Mouse (Mus musculus) splenic B cell, adult 2 months (primary cell): ENCODE measurements around the gene Terb2.

ENCODE experiments used
- DNase-seq: peaks from one replicate; pipeline ENCODE4 v3.0.0-alpha.2; 2011; ENCODE audit warnings: low read depth, low spot score
- H3K27me3 ChIP-seq: 2 replicates; pipeline ENCODE4 v1.6.1; 2012; ENCODE audit warnings: mild to moderate bottlenecking, low read length, moderate library complexity, mixed read lengths; ENCODE audit not compliant: control insufficient read depth, poor library complexity, insufficient read depth, severe bottlenecking
- H3K36me3 ChIP-seq: 2 replicates; pipeline ENCODE4 v1.6.1; 2012; ENCODE audit warnings: mild to moderate bottlenecking, low read length, moderate library complexity, mixed read lengths; ENCODE audit not compliant: control insufficient read depth, poor library complexity, insufficient read depth, severe bottlenecking

Gene Terb2

GRCm38 (mm10) chr2:122154479-122154878 lies 31.6 kb upstream of the Terb2 start:
- Histone ChIP-seq H3K36me3 (peaks cover 12% of the 10 kb centered on the region), H3K27me3 (no peaks in the 10 kb centered on the region)
- DNase-seq = no peak

- no peak for DNase-seq
- peaks cover 12% of the 10 kb centered on the region for H3K36me3 ChIP-seq
- H3K27me3 ChIP-seq = no peaks in the 10 kb centered on the region
Observed at GRCm38 (mm10) chr2:122155292-122155691, 30.8 kb upstream of the Terb2 start.

DNA sequence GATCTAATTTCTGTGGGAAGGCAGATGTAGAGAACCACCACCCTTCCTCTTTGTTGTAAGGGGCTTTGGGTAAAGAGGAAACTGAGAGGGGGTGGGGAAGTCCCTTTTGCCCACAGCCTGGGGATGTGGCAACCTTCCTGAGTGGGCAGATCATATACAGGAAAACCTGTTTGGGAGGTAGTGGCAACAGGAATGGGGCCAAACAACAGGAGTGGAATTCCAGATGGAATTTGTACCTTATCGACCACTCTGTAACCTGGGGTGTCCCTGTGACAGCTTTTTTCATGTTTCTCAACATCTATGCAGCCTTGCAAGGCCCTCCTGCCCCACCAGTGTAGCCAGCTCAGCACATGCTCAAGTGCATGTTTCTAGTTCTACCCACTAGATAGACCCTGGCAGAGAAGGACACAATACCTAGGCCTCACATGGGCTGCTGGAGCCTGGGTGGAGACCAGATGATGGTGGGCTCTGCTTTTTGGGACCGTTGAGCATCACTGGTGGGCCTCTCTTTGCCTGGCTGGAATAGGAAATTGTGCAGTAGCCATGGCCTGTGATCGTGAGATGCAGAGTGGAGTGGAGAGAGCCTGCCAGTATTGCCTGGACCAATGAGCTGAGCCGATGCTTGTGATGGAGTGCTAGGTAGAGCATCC lies 29.9 kb upstream of the Terb2 start:
- H3K27me3 ChIP-seq = no peaks in the 10 kb centered on the region
- DNase-seq = no peak
- H3K36me3 ChIP-seq = peaks cover 12% of the 10 kb centered on the region

GRCm38 (mm10) chr2:122157561-122157960 lies 28.5 kb upstream of the Terb2 start:
- Histone ChIP-seq H3K27me3 (no peaks in the 10 kb centered on the region), H3K36me3 (peaks cover 9% of the 10 kb centered on the region; the same call in 1 of the 2 replicates)
- no peak for DNase-seq

DNA sequence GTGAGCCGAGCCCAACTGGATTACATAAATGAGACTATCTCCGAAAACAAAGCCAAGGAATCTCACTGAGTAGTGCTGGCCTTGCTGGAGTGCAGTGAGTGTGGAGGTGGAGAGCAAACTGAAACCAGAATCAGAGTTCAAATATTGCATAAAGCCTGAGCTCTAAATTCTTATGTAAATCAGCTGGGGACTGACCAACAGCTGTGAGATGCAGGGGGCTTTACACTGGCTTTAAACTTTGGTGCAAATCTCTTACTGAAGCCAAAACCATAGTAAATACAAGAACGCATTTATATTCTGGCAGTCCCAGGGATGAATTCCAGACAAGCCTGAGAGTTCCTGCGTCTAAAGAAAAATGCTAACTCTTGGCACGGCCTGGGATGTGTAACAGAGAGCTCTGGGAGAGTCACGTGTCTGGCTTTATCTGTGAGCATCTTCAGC lies 27.7 kb upstream of the Terb2 start:
- H3K27me3 ChIP-seq = no peaks in the 10 kb centered on the region
- H3K36me3 ChIP-seq = peaks cover 5% of the 10 kb centered on the region; the same call in 1 of the 2 replicates
- no peak for DNase-seq

GRCm38 (mm10) chr2:122159667-122160066 lies 26.4 kb upstream of the Terb2 start:
- H3K27me3 ChIP-seq = no peaks in the 10 kb centered on the region
- peaks cover 5% of the 10 kb centered on the region; the same call in 1 of the 2 replicates for H3K36me3 ChIP-seq
- no peak for DNase-seq

GRCm38 (mm10) chr2:122160680-122161079 lies 25.4 kb upstream of the Terb2 start, which contains the start of gene Trim69:
TSS of gene Trim69 (plus strand) at chr2:122160700.
- Histone ChIP-seq H3K36me3 (no peaks in the 10 kb centered on the region), H3K27me3 (no peaks in the 10 kb centered on the region)
- peak; percentile 86 for DNase-seq

DNA sequence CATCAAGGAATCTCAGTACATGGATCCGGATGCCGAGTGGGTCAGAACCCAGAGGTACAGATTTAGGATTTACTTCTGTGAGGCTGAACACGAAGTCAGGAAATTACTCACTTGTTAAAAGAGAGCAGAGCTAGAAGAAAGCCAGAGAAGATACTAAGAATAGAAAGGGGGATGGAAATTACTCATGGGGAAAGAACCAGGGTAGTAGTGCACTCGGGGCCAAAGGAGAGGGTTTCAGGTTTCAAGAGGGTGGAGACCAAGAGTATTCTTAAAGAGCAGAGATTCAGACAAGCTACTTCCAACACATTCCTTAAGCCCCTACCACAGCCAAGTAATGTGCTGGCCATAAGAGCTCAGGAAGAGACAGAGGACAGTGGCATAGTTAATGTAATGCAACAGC lies 24.5 kb upstream of the Terb2 start:
- no peaks in the 10 kb centered on the region for H3K27me3 ChIP-seq
- no peak for DNase-seq
- no peaks in the 10 kb centered on the region for H3K36me3 ChIP-seq

DNA sequence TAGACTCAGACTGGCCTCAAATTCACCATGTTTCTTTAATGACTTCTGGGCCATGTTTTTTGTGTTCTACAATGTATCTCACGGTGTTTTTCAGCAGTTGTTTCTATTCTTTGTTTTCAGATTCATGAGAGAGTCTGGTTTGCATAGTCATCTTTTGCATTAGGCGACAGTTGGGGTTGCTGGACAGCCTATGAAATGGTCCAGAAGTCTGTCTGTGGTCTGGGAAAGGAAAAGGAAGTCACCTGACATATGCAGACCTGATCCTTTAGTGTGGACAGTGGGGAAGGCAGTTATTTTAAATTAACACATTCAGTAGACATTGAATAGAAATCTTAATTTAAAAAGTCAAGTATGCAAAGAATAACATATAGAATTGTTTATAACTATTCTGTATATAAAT lies 23.5 kb upstream of the Terb2 start:
- H3K27me3 ChIP-seq = no peaks in the 10 kb centered on the region
- DNase-seq = no peak
- no peaks in the 10 kb centered on the region for H3K36me3 ChIP-seq

DNA sequence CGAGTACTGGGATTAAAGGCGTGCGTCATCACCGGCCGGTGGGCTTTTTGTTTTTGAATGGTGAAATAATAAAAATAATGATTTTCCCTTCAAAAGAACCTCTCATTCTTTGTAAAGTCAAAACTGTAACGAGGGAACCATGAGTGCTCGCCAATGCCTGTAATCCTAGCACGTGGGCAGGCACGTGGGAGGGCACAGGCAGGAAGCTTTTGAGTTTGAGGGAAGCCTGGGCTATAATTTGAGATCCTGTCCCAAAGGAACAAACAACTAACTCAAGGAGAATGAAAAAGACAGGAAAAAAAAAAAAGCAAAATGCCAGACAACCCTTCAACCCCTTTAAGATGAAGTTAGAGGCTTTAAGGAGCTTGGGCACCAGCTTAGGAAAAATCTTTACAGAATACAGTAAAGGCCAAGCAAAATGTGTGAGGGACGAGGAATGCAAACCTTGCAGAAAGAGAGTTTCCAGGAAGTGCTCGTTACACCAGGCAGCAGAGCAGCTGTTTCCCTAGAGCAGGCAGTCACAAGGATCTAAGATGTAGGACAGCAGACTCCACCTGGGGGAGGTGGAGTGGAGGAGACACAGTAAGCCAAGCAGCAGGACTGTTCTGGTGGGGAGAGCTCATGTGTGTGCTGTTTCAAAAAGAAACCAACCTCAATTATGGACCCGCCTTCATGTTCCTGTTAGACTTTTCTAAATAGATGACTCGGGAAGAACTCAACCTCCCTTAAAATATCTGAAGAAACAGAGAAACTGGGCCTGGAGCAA lies 22.5 kb upstream of the Terb2 start:
- no peak for DNase-seq
- no peaks in the 10 kb centered on the region for H3K27me3 ChIP-seq

DNA sequence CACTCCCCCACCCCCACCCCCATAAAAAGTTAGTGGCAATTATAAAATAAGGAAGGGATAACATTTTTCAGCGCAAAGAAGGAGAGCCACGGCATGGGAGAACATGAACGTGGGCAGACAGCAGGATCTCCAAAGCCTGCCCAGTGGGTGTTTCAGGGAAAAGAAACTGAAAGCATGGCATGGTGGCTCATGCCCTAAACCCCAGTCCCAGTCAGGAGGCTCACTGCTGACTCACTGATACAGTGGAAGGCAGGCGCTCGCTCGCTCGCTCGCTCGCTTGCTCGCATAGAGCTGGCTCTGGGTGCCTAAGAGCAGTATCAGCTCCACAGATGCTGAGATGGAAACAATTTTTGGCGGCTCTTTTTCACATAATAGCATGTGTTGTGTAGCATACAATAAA lies 21.8 kb upstream of the Terb2 start:
- peak; percentile 43 for DNase-seq
- no peaks in the 10 kb centered on the region for H3K36me3 ChIP-seq
- H3K27me3 ChIP-seq = no peaks in the 10 kb centered on the region

More for the DNA sequence above, 22.5 kb upstream of the Terb2 start:
- no peaks in the 10 kb centered on the region for H3K36me3 ChIP-seq

- no peak for DNase-seq
- Histone ChIP-seq H3K36me3 (no peaks in the 10 kb centered on the region), H3K27me3 (no peaks in the 10 kb centered on the region)
Observed at GRCm38 (mm10) chr2:122171292-122171691, 14.8 kb upstream of the Terb2 start.

DNA sequence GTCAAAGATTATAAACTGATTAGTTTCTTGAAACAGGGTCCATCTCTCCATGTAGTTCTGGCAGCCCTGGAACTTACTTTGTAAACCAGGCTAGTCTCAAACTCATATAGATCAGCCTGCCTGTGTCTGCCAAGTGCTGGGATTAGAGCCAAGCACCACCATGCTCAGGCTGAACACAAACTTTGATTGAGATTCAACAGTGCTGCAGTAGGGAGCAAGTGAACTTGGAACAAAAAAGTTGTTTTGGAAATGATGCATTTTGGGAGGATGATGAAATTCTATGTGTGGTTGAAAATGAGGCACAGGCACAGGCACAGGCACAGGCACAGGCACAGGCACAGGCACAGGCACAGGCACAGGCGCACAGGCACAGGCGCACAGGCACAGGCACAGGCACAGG lies 13.9 kb upstream of the Terb2 start:
- H3K36me3 ChIP-seq = no peaks in the 10 kb centered on the region
- no peaks in the 10 kb centered on the region for H3K27me3 ChIP-seq
- DNase-seq = no peak

- Histone ChIP-seq H3K36me3 (no peaks in the 10 kb centered on the region), H3K27me3 (no peaks in the 10 kb centered on the region)
- DNase-seq = peak; percentile 43
Observed at GRCm38 (mm10) chr2:122180051-122180822, 5.8 kb upstream of the Terb2 start.

- no peaks in the 10 kb centered on the region for H3K36me3 ChIP-seq
- H3K27me3 ChIP-seq = no peaks in the 10 kb centered on the region
- no peak for DNase-seq
Observed at GRCm38 (mm10) chr2:122185086-122185485, 986 bp upstream of the Terb2 start.
